Mouse (Mus musculus) B cell, adult 67 days (primary cell): Measurements from ENCODE around the gene Lyzl6. TPM values are rescaled to one million over a fixed set of nuclear protein-coding genes. Genes with fewer than 3 reads are reported as not detected.

Experiments used
- total RNA-seq, 2 experiments: library from RNA; stranded (reverse); gene quantifications; 4 replicates each; pipeline ENCODE4 v1.2.4; 2023

The Lyzl6 gene
- total RNA-seq: not detected

GRCm38 (mm10) chr11:103638790-103639189, at the start of gene Lyzl6:
Gene Lyzl6, minus strand, starts transcription at chr11:103638890.

GRCm38 (mm10) chr11:103649301-103649982, 10.8 kb upstream of the Lyzl6 start, which contains the start of gene Rprml:
Gene Rprml, plus strand, starts transcription at chr11:103649570.

GRCm38 (mm10) chr11:103621040-103621439, 17.6 kb downstream of the Lyzl6 start, which contains the start of gene Gm884:
Gene Gm884, minus strand, starts transcription at chr11:103621140.

Other genes with a start within 250 kb of the Lyzl6 start
- gene Plekhm1, start 226.2 kb downstream of the Lyzl6 start, total RNA-seq: 10 to 100 TPM; 81.9 to 83.4 TPM
- gene Lrrc37a, start 134.3 kb downstream of the Lyzl6 start, total RNA-seq: not detected
- gene Gm884, start 17.8 kb downstream of the Lyzl6 start, total RNA-seq: not detected
- not detected for gene Rprml, start 10.7 kb upstream of the Lyzl6 start, total RNA-seq
- gene Gosr2, start 59.0 kb upstream of the Lyzl6 start, total RNA-seq: 10 to 100 TPM; 54.8 to 57.5 TPM
- not detected for gene Wnt9b, start 110.9 kb upstream of the Lyzl6 start, total RNA-seq
- not detected for gene Wnt3, start 135.3 kb upstream of the Lyzl6 start, total RNA-seq